Mouse (Mus musculus) midbrain, embryonic 11.5 days (tissue): Measurements from ENCODE around the gene Kcna6. TPM values are rescaled to one million over a fixed set of nuclear protein-coding genes. Genes with fewer than 3 reads are reported as not detected.
A peak's percentile ranks its signal among the peaks of the same experiment; 100 is the strongest.

Source experiments
- ATAC-seq: fragments of 200-750 bp; cut with Nextera tagmentation; 2 replicates; pipeline ENCODE4 v1.8.0; 2017; ENCODE audit warnings: moderate TSS enrichment, moderate library complexity; ENCODE audit not compliant: low FRiP score
- DNase-seq: peaks from one replicate; pipeline ENCODE4 v3.0.0; 2015; ENCODE audit warnings: low spot score; ENCODE audit errors: missing footprints
- H3K27ac ChIP-seq: fragments of 300-500 bp; sonication (generic); 2 replicates; pipeline ENCODE4 v1.5.1; 2014; ENCODE audit warnings: low read depth, low read length
- H3K27me3 ChIP-seq: fragments of 300-500 bp; sonication (generic); 2 replicates; pipeline ENCODE4 v1.6.1; 2014; ENCODE audit warnings: mild to moderate bottlenecking, low read length, moderate library complexity, mixed read lengths; ENCODE audit not compliant: control insufficient read depth, insufficient read depth
- H3K36me3 ChIP-seq: fragments of 300-500 bp; sonication (generic); 2 replicates; pipeline ENCODE4 v1.6.1; 2014; ENCODE audit warnings: mild to moderate bottlenecking, low read length, moderate library complexity, mixed read lengths; ENCODE audit not compliant: control insufficient read depth, insufficient read depth
- H3K4me1 ChIP-seq: fragments of 300-500 bp; sonication (generic); 2 replicates; pipeline ENCODE4 v1.6.1; 2014; ENCODE audit warnings: low read length; ENCODE audit not compliant: control insufficient read depth, insufficient read depth
- H3K4me2 ChIP-seq: fragments of 300-500 bp; sonication (generic); 2 replicates; pipeline ENCODE4 v1.6.1; 2014; ENCODE audit warnings: mild to moderate bottlenecking, moderate library complexity
- H3K4me3 ChIP-seq: fragments of 300-500 bp; sonication (generic); 2 replicates; pipeline ENCODE4 v1.5.1; 2014; ENCODE audit warnings: low read depth, low read length
- H3K9ac ChIP-seq: fragments of 300-500 bp; sonication (generic); 2 replicates; pipeline ENCODE4 v1.6.1; 2014; ENCODE audit warnings: low read length
- H3K9me3 ChIP-seq: fragments of 300-500 bp; sonication (generic); 2 replicates; pipeline ENCODE4 v1.6.1; 2016; ENCODE audit warnings: low read length; ENCODE audit not compliant: control insufficient read depth
- WGBS: fragments of 180-500 bp; shearing (Covaris S2); extraction: QIAGEN DNeasy Blood & Tissue Kit; methylation state at CpG from one replicate; pipeline ENCODE4 v1.1.7; 2014; 5-methylcytosine and 5-hydroxymethylcytosine counted together
- polyA plus RNA-seq: library from polyadenylated mRNA; unstranded; fragments of >200 nt; fragmentation: Nextera tagmentation; extraction: Ambion mirVana; gene quantifications from 2 replicates; pipeline ENCODE4 v1.2.1, GENCODE M21; 2014

Gene Kcna6
- 4.0 and 4.1 TPM in 2 replicates for polyA plus RNA-seq

- Histone ChIP-seq H3K27me3 (peaks cover 20% of the 10 kb centered on the region), H3K4me1 (peaks cover 6% of the 10 kb centered on the region), H3K4me3 (peak within 1 kb of the TSS; percentile 44), H3K36me3 (no peaks in the 10 kb centered on the region), H3K27ac (no peak within 1 kb of the TSS), H3K9me3 (no peaks in the 10 kb centered on the region), H3K4me2 (peak within 1 kb of the TSS; percentile 93), H3K9ac (peak within 1 kb of the TSS; percentile 47)
- WGBS = 2% methylated on average over 36 of the region's 36 CpGs
- peak; percentile 92 for ATAC-seq
- peak; percentile 96 for DNase-seq
Measured at GRCm38 (mm10) chr6:126740211-126741142, at the start of gene Kcna6. Gene Kcna6, minus strand, starts transcription at chr6:126740674.

- Histone ChIP-seq H3K4me3 (no peak overlapping the region), H3K36me3 (no peaks in the 10 kb centered on the region), H3K27ac (no peak overlapping the region), H3K4me1 (no peaks in the 10 kb centered on the region), H3K9me3 (no peaks in the 10 kb centered on the region), H3K4me2 (no peak overlapping the region), H3K9ac (no peak overlapping the region), H3K27me3 (no peaks in the 10 kb centered on the region)
- WGBS = 82% methylated on average over 8 of the region's 8 CpGs
- no peak for DNase-seq
- ATAC-seq = no peak
Measured at GRCm38 (mm10) chr6:126788863-126789262, 48.4 kb upstream of the Kcna6 start.

DNA sequence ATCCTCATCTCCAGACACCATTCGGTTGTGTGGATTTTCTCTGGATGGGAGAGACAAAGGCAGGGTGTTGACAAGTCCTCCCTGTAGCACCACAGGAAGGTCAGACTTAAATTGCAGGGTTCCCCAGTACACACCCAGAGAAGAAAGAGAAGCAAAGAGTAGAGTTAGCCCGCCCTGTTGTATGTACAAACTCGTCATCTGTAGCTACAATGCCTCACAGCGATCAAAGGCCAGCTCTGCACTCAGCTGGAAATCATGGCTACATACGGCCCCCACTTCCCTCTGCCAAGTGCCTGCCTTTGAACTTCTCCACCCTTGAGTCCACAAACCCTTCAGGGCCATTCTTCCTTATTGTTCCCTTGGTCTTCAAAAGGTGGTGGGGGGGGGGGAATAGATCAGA, 43.7 kb upstream of the Kcna6 start:
- H3K27ac ChIP-seq = no peak overlapping the region
- no peaks in the 10 kb centered on the region for H3K36me3 ChIP-seq
- no peaks in the 10 kb centered on the region for H3K4me1 ChIP-seq
- H3K9me3 ChIP-seq = no peaks in the 10 kb centered on the region
- H3K27me3 ChIP-seq = no peaks in the 10 kb centered on the region
- no peak for ATAC-seq
- no peak overlapping the region for H3K4me3 ChIP-seq
- 65% methylated on average over 5 of the region's 5 CpGs for WGBS
- no peak overlapping the region for H3K4me2 ChIP-seq
- H3K9ac ChIP-seq = no peak overlapping the region
- DNase-seq = no peak

- H3K27me3 ChIP-seq = no peaks in the 10 kb centered on the region
- H3K4me1 ChIP-seq = no peaks in the 10 kb centered on the region
- no peak overlapping the region for H3K4me2 ChIP-seq
- 75% methylated on average over 10 of the region's 10 CpGs for WGBS
- H3K36me3 ChIP-seq = no peaks in the 10 kb centered on the region
- no peak overlapping the region for H3K9ac ChIP-seq
- H3K4me3 ChIP-seq = no peak overlapping the region
- H3K9me3 ChIP-seq = no peaks in the 10 kb centered on the region
- H3K27ac ChIP-seq = no peak overlapping the region
- ATAC-seq (no peak), DNase-seq (no peak)
Measured at GRCm38 (mm10) chr6:126783651-126784066, 43.2 kb upstream of the Kcna6 start.

- Histone ChIP-seq H3K9ac (no peak overlapping the region), H3K4me1 (no peaks in the 10 kb centered on the region), H3K4me3 (no peak overlapping the region), H3K9me3 (no peaks in the 10 kb centered on the region), H3K27ac (no peak overlapping the region), H3K27me3 (no peaks in the 10 kb centered on the region), H3K4me2 (no peak overlapping the region), H3K36me3 (no peaks in the 10 kb centered on the region)
- DNase-seq (no peak), ATAC-seq (no peak)
- 95% methylated on average over 1 of the region's 1 CpGs for WGBS
Measured at GRCm38 (mm10) chr6:126783056-126783455, 42.6 kb upstream of the Kcna6 start.

GRCm38 (mm10) chr6:126777889-126778288, 37.4 kb upstream of the Kcna6 start:
- Histone ChIP-seq H3K9ac (no peak overlapping the region), H3K9me3 (no peaks in the 10 kb centered on the region), H3K4me2 (no peak overlapping the region), H3K4me3 (no peak overlapping the region), H3K27me3 (no peaks in the 10 kb centered on the region), H3K36me3 (no peaks in the 10 kb centered on the region), H3K27ac (no peak overlapping the region), H3K4me1 (no peaks in the 10 kb centered on the region)
- WGBS = 88% methylated on average over 6 of the region's 6 CpGs
- DNase-seq (no peak), ATAC-seq (no peak)

GRCm38 (mm10) chr6:126773873-126774272, 33.4 kb upstream of the Kcna6 start:
- H3K4me2 ChIP-seq = no peak overlapping the region
- H3K9me3 ChIP-seq = no peaks in the 10 kb centered on the region
- no peak overlapping the region for H3K9ac ChIP-seq
- ATAC-seq (peak; percentile 52), DNase-seq (no peak)
- H3K36me3 ChIP-seq = no peaks in the 10 kb centered on the region
- H3K27ac ChIP-seq = no peak overlapping the region
- WGBS = 53% methylated on average over 4 of the region's 4 CpGs
- no peaks in the 10 kb centered on the region for H3K27me3 ChIP-seq
- peaks cover 2% of the 10 kb centered on the region for H3K4me1 ChIP-seq
- H3K4me3 ChIP-seq = no peak overlapping the region

DNA sequence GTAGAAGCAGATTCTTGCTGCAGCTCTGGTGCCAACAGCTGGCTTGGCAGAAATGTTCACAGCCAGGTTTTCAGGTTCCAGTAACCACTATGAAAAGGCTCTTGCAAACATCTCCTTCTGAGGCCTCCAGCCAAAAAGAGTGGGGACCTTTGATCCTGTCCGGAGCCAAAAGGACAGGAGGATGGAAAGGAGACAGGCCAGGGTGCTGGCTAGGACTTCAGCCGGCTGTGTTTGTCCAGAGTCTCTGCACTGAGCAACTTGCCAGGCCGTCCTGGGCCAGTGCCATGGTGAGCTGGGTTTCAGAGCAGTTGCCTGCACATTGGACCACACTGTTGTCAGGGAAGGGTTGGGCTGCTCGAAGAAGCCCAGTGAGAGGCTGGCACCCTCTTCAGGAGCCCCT, 31.9 kb upstream of the Kcna6 start:
- no peaks in the 10 kb centered on the region for H3K27me3 ChIP-seq
- H3K9me3 ChIP-seq = no peaks in the 10 kb centered on the region
- H3K4me1 ChIP-seq = peaks cover 14% of the 10 kb centered on the region
- H3K36me3 ChIP-seq = no peaks in the 10 kb centered on the region
- H3K9ac ChIP-seq = no peak overlapping the region
- H3K27ac ChIP-seq = no peak overlapping the region
- no peak overlapping the region for H3K4me2 ChIP-seq
- ATAC-seq (no peak), DNase-seq (no peak)
- 81% methylated on average over 4 of the region's 4 CpGs for WGBS
- H3K4me3 ChIP-seq = no peak overlapping the region

GRCm38 (mm10) chr6:126770146-126770731, 29.8 kb upstream of the Kcna6 start:
- no peak for ATAC-seq
- Histone ChIP-seq H3K27ac (no peak overlapping the region), H3K36me3 (no peaks in the 10 kb centered on the region), H3K9me3 (no peaks in the 10 kb centered on the region), H3K27me3 (no peaks in the 10 kb centered on the region), H3K9ac (no peak overlapping the region), H3K4me1 (peaks cover 15% of the 10 kb centered on the region), H3K4me2 (no peak overlapping the region), H3K4me3 (no peak overlapping the region)
- 86% methylated on average over 12 of the region's 12 CpGs for WGBS
- DNase-seq = no peak
